Mouse (Mus musculus) myocyte (in vitro differentiated cells): ENCODE data around the gene Cym.

ENCODE experiments used
- CEBPB ChIP-seq: IDR thresholded peaks from 2 replicates; pipeline ENCODE4 v1.6.1; 2011; ENCODE audit warnings: mild to moderate bottlenecking, moderate library complexity; ENCODE audit not compliant: poor library complexity, insufficient read depth, severe bottlenecking
- E2F4 ChIP-seq: IDR thresholded peaks from one replicate; pipeline ENCODE4 v1.6.1; 2011; ENCODE audit warnings: mild to moderate bottlenecking, control low read depth, moderate library complexity; ENCODE audit not compliant: insufficient read depth
- MAX ChIP-seq: IDR thresholded peaks from one replicate; pipeline ENCODE4 v1.6.1; 2011; ENCODE audit warnings: low read depth, mild to moderate bottlenecking, control low read depth
- MYOD1 ChIP-seq, 3 experiments: IDR thresholded peaks; one replicate each; pipeline ENCODE4 v1.6.1; 2011; ENCODE audit warnings: control low read depth in 2 of 3, low read depth in 2 of 3, mild to moderate bottlenecking in 2 of 3, moderate library complexity in 1 of 3; ENCODE audit not compliant: insufficient read length in 2 of 3, control insufficient read depth in 1 of 3
- MYOG ChIP-seq, 3 experiments: IDR thresholded peaks; one replicate each; pipeline ENCODE4 v1.6.1; 2011; ENCODE audit warnings: control low read depth in 2 of 3, low read depth in 2 of 3, mild to moderate bottlenecking in 2 of 3; ENCODE audit not compliant: insufficient read length in 2 of 3, control insufficient read depth in 1 of 3, insufficient read depth in 1 of 3
- POLR2A ChIP-seq: IDR thresholded peaks from one replicate; pipeline ENCODE4 v1.6.1; 2011; ENCODE audit warnings: low read depth, mild to moderate bottlenecking, control low read depth, moderate library complexity; ENCODE audit not compliant: insufficient read length
- POLR2AphosphoS2 ChIP-seq: IDR thresholded peaks from one replicate; pipeline ENCODE4 v1.6.1; 2011; ENCODE audit warnings: low read depth, control low read depth; ENCODE audit not compliant: insufficient read length
- REST ChIP-seq: IDR thresholded peaks from one replicate; pipeline ENCODE4 v1.6.1; 2011; ENCODE audit warnings: mild to moderate bottlenecking, control low read depth, moderate library complexity; ENCODE audit not compliant: insufficient read depth, insufficient read length
- TCF12 ChIP-seq: IDR thresholded peaks from one replicate; pipeline ENCODE4 v1.6.1; 2011; ENCODE audit warnings: mild to moderate bottlenecking, control low read depth; ENCODE audit not compliant: poor library complexity, insufficient read depth, severe bottlenecking
- USF1 ChIP-seq: IDR thresholded peaks from one replicate; pipeline ENCODE4 v1.6.1; 2011; ENCODE audit warnings: low read depth, mild to moderate bottlenecking, control low read depth, moderate library complexity

GRCm38 (mm10) chr3:107216400-107217100, 5.0 kb downstream of the Cym start:
- TF ChIP-seq POLR2AphosphoS2, result no peak
- no peak for TF ChIP-seq POLR2A
- no peak for TF ChIP-seq USF1
- TF ChIP-seq MYOG (IDR thresholded peaks at IDR 0.05; ENCODE audit: control insufficient read depth in 1 of 3, insufficient read depth in 1 of 3, insufficient read length in 2 of 3, low read depth in 2 of 3), result no peak
- TF ChIP-seq CEBPB, result no peak
- no peak for TF ChIP-seq MAX
- TF ChIP-seq MYOD1 (IDR thresholded peaks at IDR 0.05; ENCODE audit: control insufficient read depth in 1 of 3, insufficient read length in 2 of 3, low read depth in 2 of 3), result no peak
- no peak for TF ChIP-seq TCF12
- no peak for TF ChIP-seq E2F4
- no peak for TF ChIP-seq REST
